Mouse (Mus musculus): ENCODE results near the gene Tmem178b. TPM values are rescaled to one million over a fixed set of nuclear protein-coding genes. Genes with fewer than 3 reads are reported as not detected.

Tmem178b gene
- total RNA-seq, 1 experiment, result 0.04 TPM

DNA sequence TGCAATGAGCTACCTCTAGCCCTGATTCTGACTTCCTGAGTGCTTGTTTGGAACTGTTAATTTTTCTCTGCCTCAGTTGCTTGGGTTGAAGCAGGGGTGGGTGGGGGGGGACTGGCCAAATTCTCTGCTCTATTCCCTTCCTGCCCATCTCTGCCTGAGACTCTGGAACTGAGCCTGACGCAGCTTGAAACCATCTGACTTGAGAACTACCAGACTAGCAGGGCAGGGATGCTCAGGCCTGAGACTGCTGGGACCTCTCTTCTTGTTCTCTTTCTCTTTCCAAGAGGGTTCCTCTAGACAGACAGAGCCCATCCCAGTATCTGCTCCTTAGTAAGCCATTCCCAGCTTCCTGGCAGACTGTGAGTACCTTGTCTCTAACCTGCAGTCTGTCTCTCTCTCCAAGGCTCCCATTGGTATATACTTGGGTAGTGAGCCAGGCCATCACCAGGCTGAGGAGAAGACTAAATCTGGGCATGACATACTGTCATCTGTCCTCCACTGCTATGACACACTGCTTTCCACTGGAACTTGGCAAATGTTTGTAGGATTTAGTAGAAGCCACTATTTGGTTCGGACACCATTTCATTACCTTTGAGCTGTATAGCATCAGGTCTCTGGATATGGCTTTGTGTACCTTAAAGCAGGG is 42.7 kb downstream of the Tmem178b start:
- H3K36me3 ChIP-seq (ENCODE audit: control insufficient read depth, insufficient read depth, low read length, poor library complexity, severe bottlenecking), result no peaks in the 10 kb centered on the region
- no peak overlapping the region for H3K9ac ChIP-seq (ENCODE audit: insufficient read depth, low read depth, low read length, poor library complexity, severe bottlenecking)
- H3K4me3 ChIP-seq (ENCODE audit: insufficient read depth in 1 of 2, low read depth in 1 of 2, low read length in 2 of 2, poor library complexity in 1 of 2, severe bottlenecking in 1 of 2), result no peak overlapping the region
- H3K9me3 ChIP-seq (ENCODE audit: control insufficient read depth, insufficient read depth, low read depth, low read length), result no peaks in the 10 kb centered on the region
- TF ChIP-seq MAFK (IDR thresholded peaks at IDR 0.05; ENCODE audit: insufficient read depth, low read depth, low read length) (no peak), ZNF384 (IDR thresholded peaks at IDR 0.05; ENCODE audit: low read depth, low read length) (no peak), HCFC1 (IDR thresholded peaks at IDR 0.05; ENCODE audit: borderline replicate concordance, insufficient read depth, low read length) (no peak), CHD2 (IDR thresholded peaks at IDR 0.05; ENCODE audit: low read depth, low read length) (no peak), ZC3H11A (IDR thresholded peaks at IDR 0.05; ENCODE audit: borderline replicate concordance, low read depth, low read length) (no peak)
- in situ Hi-C loops (cut with MboI; ENCODE audit: low sequenced_read_pairs in 2 of 2, unreplicated experiment in 2 of 2), result no loop called here
- DNase-seq (ENCODE audit: low read depth, low spot score), result no peak
- no peak overlapping the region for H3K27ac ChIP-seq (ENCODE audit: insufficient read depth, low read depth, low read length, poor library complexity, severe bottlenecking)
- no peaks in the 10 kb centered on the region for H3K4me1 ChIP-seq (ENCODE audit: control insufficient read depth in 2 of 2, insufficient read depth in 2 of 2, low read length in 2 of 2, poor library complexity in 1 of 2)

- TF ChIP-seq MAFK (IDR thresholded peaks at IDR 0.05; ENCODE audit: insufficient read depth, low read depth, low read length) (no peak), ZNF384 (IDR thresholded peaks at IDR 0.05; ENCODE audit: low read depth, low read length) (no peak), CHD2 (IDR thresholded peaks at IDR 0.05; ENCODE audit: low read depth, low read length) (no peak), HCFC1 (IDR thresholded peaks at IDR 0.05; ENCODE audit: borderline replicate concordance, insufficient read depth, low read length) (no peak), ZC3H11A (IDR thresholded peaks at IDR 0.05; ENCODE audit: borderline replicate concordance, low read depth, low read length) (no peak)
- H3K4me1 ChIP-seq (ENCODE audit: control insufficient read depth in 2 of 2, insufficient read depth in 2 of 2, low read length in 2 of 2, poor library complexity in 1 of 2), result no peaks in the 10 kb centered on the region
- H3K9me3 ChIP-seq (ENCODE audit: control insufficient read depth, insufficient read depth, low read depth, low read length), result no peaks in the 10 kb centered on the region
- H3K9ac ChIP-seq (ENCODE audit: insufficient read depth, low read depth, low read length, poor library complexity, severe bottlenecking), result no peak overlapping the region
- in situ Hi-C loops (cut with MboI; ENCODE audit: low sequenced_read_pairs in 2 of 2, unreplicated experiment in 2 of 2), result no loop called here
- DNase-seq (ENCODE audit: low read depth, low spot score), result no peak
- no peak overlapping the region for H3K27ac ChIP-seq (ENCODE audit: insufficient read depth, low read depth, low read length, poor library complexity, severe bottlenecking)
- H3K4me3 ChIP-seq (ENCODE audit: insufficient read depth in 1 of 2, low read depth in 1 of 2, low read length in 2 of 2, poor library complexity in 1 of 2, severe bottlenecking in 1 of 2), result no peak overlapping the region
- no peaks in the 10 kb centered on the region for H3K36me3 ChIP-seq (ENCODE audit: control insufficient read depth, insufficient read depth, low read length, poor library complexity, severe bottlenecking)
Measured at GRCm38 (mm10) chr6:39916514-39916913, 43.4 kb downstream of the Tmem178b start.

DNA sequence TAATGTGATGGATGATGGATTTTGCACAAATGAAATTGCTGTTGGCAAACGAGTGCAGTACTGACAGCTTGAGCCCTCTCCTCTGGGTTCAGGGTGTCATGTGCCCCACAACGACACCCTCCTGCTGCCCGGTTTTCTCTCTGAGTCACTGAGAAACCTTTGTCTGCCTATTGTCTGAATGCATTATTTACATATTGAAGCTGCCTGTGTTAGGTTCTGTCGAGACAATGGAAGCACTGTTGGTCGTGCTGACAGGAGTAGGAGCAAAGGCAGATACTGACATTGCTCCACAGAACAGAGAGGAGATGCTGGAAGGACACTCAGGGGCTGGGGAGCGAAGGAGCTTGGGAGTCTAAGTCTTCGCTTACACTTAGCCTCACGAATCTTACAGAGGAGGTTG is 44.2 kb downstream of the Tmem178b start:
- DNase-seq (ENCODE audit: low read depth, low spot score), result no peak
- Histone ChIP-seq H3K9ac (ENCODE audit: insufficient read depth, low read depth, low read length, poor library complexity, severe bottlenecking) (no peak overlapping the region), H3K4me1 (ENCODE audit: control insufficient read depth in 2 of 2, insufficient read depth in 2 of 2, low read length in 2 of 2, poor library complexity in 1 of 2) (no peaks in the 10 kb centered on the region), H3K27ac (ENCODE audit: insufficient read depth, low read depth, low read length, poor library complexity, severe bottlenecking) (no peak overlapping the region), H3K4me3 (ENCODE audit: insufficient read depth in 1 of 2, low read depth in 1 of 2, low read length in 2 of 2, poor library complexity in 1 of 2, severe bottlenecking in 1 of 2) (no peak overlapping the region), H3K9me3 (ENCODE audit: control insufficient read depth, insufficient read depth, low read depth, low read length) (no peaks in the 10 kb centered on the region), H3K36me3 (ENCODE audit: control insufficient read depth, insufficient read depth, low read length, poor library complexity, severe bottlenecking) (no peaks in the 10 kb centered on the region)
- in situ Hi-C loops (cut with MboI; ENCODE audit: low sequenced_read_pairs in 2 of 2, unreplicated experiment in 2 of 2), result no loop called here
- TF ChIP-seq ZNF384 (IDR thresholded peaks at IDR 0.05; ENCODE audit: low read depth, low read length), result no peak
- TF ChIP-seq MAFK (IDR thresholded peaks at IDR 0.05; ENCODE audit: insufficient read depth, low read depth, low read length), result no peak
- no peak for TF ChIP-seq HCFC1 (IDR thresholded peaks at IDR 0.05; ENCODE audit: borderline replicate concordance, insufficient read depth, low read length)

- in situ Hi-C loops (cut with MboI; ENCODE audit: low sequenced_read_pairs in 2 of 2, unreplicated experiment in 2 of 2), result no loop called here
- Histone ChIP-seq H3K27ac (ENCODE audit: insufficient read depth, low read depth, low read length, poor library complexity, severe bottlenecking) (no peak overlapping the region), H3K9me3 (ENCODE audit: control insufficient read depth, insufficient read depth, low read depth, low read length) (no peaks in the 10 kb centered on the region), H3K4me3 (ENCODE audit: insufficient read depth in 1 of 2, low read depth in 1 of 2, low read length in 2 of 2, poor library complexity in 1 of 2, severe bottlenecking in 1 of 2) (no peak overlapping the region), H3K36me3 (ENCODE audit: control insufficient read depth, insufficient read depth, low read length, poor library complexity, severe bottlenecking) (no peaks in the 10 kb centered on the region), H3K9ac (ENCODE audit: insufficient read depth, low read depth, low read length, poor library complexity, severe bottlenecking) (no peak overlapping the region), H3K4me1 (ENCODE audit: control insufficient read depth in 2 of 2, insufficient read depth in 2 of 2, low read length in 2 of 2, poor library complexity in 1 of 2) (no peaks in the 10 kb centered on the region)
- no peak for DNase-seq (ENCODE audit: low read depth, low spot score)
- TF ChIP-seq ZC3H11A (IDR thresholded peaks at IDR 0.05; ENCODE audit: borderline replicate concordance, low read depth, low read length) (no peak), CHD2 (IDR thresholded peaks at IDR 0.05; ENCODE audit: low read depth, low read length) (no peak), ZNF384 (IDR thresholded peaks at IDR 0.05; ENCODE audit: low read depth, low read length) (no peak), HCFC1 (IDR thresholded peaks at IDR 0.05; ENCODE audit: borderline replicate concordance, insufficient read depth, low read length) (no peak), MAFK (IDR thresholded peaks at IDR 0.05; ENCODE audit: insufficient read depth, low read depth, low read length) (no peak)
Measured at GRCm38 (mm10) chr6:39917729-39918128, 44.7 kb downstream of the Tmem178b start.

All from ES-E14 (cell line).